Mouse (Mus musculus) retina, adult 2 months (tissue): ENCODE results near the gene Phf19.

ENCODE experiments used
- DNase-seq: peaks from one replicate; pipeline ENCODE4 v3.0.0-alpha.2; 2012; ENCODE audit warnings: low read depth, low spot score

Phf19 gene

GRCm38 (mm10) chr2:34896821-34897460 lies 16.9 kb downstream of the Phf19 start:
- DNase-seq: no peak

- DNase-seq: no peak
Measured at GRCm38 (mm10) chr2:34895503-34896113, 18.2 kb downstream of the Phf19 start.

- DNase-seq: no peak
Measured at GRCm38 (mm10) chr2:34893950-34894349, 19.9 kb downstream of the Phf19 start.

- DNase-seq: no peak
Measured at GRCm38 (mm10) chr2:34884186-34884585, 29.6 kb downstream of the Phf19 start.

- DNase-seq: no peak
Measured at GRCm38 (mm10) chr2:34883190-34883589, 30.6 kb downstream of the Phf19 start.

GRCm38 (mm10) chr2:34882757-34883156 lies 31.1 kb downstream of the Phf19 start:
- DNase-seq: no peak

GRCm38 (mm10) chr2:34880054-34880453 lies 33.8 kb downstream of the Phf19 start:
- DNase-seq: no peak

- DNase-seq: no peak
Measured at GRCm38 (mm10) chr2:34874816-34875345, 38.9 kb downstream of the Phf19 start, which contains the start of gene Psmd5. Psmd5 (minus strand) TSS chr2:34874968.

- DNase-seq: no peak
Measured at GRCm38 (mm10) chr2:34874271-34874670, 39.6 kb downstream of the Phf19 start, which contains the start of gene Cutal. Cutal (plus strand) TSS chr2:34874396.

- peak; percentile 99 for DNase-seq
Measured at GRCm38 (mm10) chr2:34870520-34871474, 43.0 kb downstream of the Phf19 start.

GRCm38 (mm10) chr2:34869680-34870079 lies 44.1 kb downstream of the Phf19 start:
- no peak for DNase-seq

GRCm38 (mm10) chr2:34857728-34858127 lies 56.1 kb downstream of the Phf19 start:
- DNase-seq: no peak

GRCm38 (mm10) chr2:34855265-34855664 lies 58.6 kb downstream of the Phf19 start:
- no peak for DNase-seq

GRCm38 (mm10) chr2:34847702-34848101 lies 66.1 kb downstream of the Phf19 start:
- DNase-seq: no peak
